Mouse (Mus musculus) C2C12 (cell line): ENCODE results near the gene Ptpre.

ENCODE experiments used
- CTCF ChIP-seq: IDR thresholded peaks from one replicate; pipeline ENCODE4 v1.5.1; 2011; ENCODE audit not compliant: control insufficient read depth, insufficient read depth, insufficient read length
- FOSL1 ChIP-seq: IDR thresholded peaks from one replicate; pipeline ENCODE4 v1.8.0; 2011; ENCODE audit warnings: mild to moderate bottlenecking, low read length; ENCODE audit not compliant: poor library complexity, insufficient read depth, severe bottlenecking
- MAX ChIP-seq: IDR thresholded peaks from one replicate; pipeline ENCODE4 v1.6.1; 2011; ENCODE audit warnings: mild to moderate bottlenecking, control low read depth
- MYOG ChIP-seq: IDR thresholded peaks from one replicate; pipeline ENCODE4 v1.6.1; 2011; ENCODE audit not compliant: control insufficient read depth, insufficient read length; ENCODE audit errors: extremely low read depth
- USF1 ChIP-seq: IDR thresholded peaks from one replicate; pipeline ENCODE4 v1.6.1; 2011; ENCODE audit warnings: low read depth, mild to moderate bottlenecking, control low read depth, moderate library complexity

DNA sequence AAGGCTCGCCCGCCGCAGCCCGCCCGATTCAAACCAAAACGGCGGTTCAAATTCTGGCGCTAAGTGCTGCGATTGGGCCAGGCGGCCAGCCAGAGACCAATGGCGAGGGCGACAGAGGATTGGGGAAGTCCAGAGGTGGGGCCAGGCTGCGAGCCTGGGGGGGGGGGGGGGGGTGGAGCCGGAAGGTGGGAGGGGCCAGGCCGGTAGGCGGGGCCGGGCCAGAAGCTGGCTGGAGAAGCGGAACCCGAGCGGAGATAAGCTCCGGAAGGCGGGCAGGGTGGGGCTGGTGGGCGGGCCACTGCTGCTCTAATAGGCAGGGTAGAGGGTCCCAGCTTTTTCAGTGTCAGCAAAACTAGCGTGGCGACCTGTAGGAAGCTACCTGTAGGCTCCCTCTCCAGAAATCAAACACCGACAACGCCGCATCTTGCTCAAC lies 179.2 kb downstream of the Ptpre start:
- TF ChIP-seq FOSL1 (no peak), CTCF (no peak), USF1 (no peak), MAX (no peak), MYOG (no peak)
